8 mouse cellular contexts compared by ENCODE assay signal in genomic region chr4:144892937-144893272, GRCm38 (mm10). TPM values are rescaled to one million over a fixed set of nuclear protein-coding genes. Genes with fewer than 3 reads are reported as not detected.
DNase-seq lines count a peak whose midpoint lies in the region; ATAC-seq and TF ChIP-seq lines count a peak whose summit lies in the region.

No protein-coding gene starts in this region.

- peak overlapping the region; percentile 86 for H3K4me2 ChIP-seq in kidney, embryonic 15.5 days
- peak overlapping the region; percentile 96 for H3K4me2 ChIP-seq in hindbrain, postnatal 0 days (ENCODE audit: low read depth, low read length)
- peak overlapping the region; percentile 89 for H3K4me2 ChIP-seq in midbrain, embryonic 14.5 days (ENCODE audit: low read length)

- H3K9ac ChIP-seq in kidney, embryonic 15.5 days: peak overlapping the region; percentile 89
- peak overlapping the region; percentile 56 for H3K9ac ChIP-seq in hindbrain, postnatal 0 days (replicated peaks; ENCODE audit: low read length)
- peak overlapping the region; percentile 44; the same call in 1 of the 2 replicates for H3K9ac ChIP-seq in midbrain, embryonic 14.5 days (replicated peaks; ENCODE audit: low read length)

- no peaks in the 10 kb centered on the region for H3K9me3 ChIP-seq in kidney, embryonic 15.5 days (replicated peaks)
- H3K9me3 ChIP-seq in embryonic facial prominence, embryonic 10.5 days: no peaks in the 10 kb centered on the region
- no peaks in the 10 kb centered on the region for H3K9me3 ChIP-seq in hindbrain, postnatal 0 days (ENCODE audit: low read length)
- H3K9me3 ChIP-seq in midbrain, embryonic 14.5 days (ENCODE audit: control insufficient read depth, low read length): no peaks in the 10 kb centered on the region

- 0% methylated on average over 12 of the region's 12 CpGs for WGBS in kidney, embryonic 15.5 days
- WGBS in embryonic facial prominence, embryonic 10.5 days: under 1% methylated on average over 12 of the region's 12 CpGs
- WGBS in hindbrain, postnatal 0 days: under 1% methylated on average over 12 of the region's 12 CpGs
- 2% methylated on average over 12 of the region's 12 CpGs for WGBS in midbrain, embryonic 14.5 days

- peak overlapping the region; percentile 93 for H3K27ac ChIP-seq in kidney, embryonic 15.5 days
- H3K27ac ChIP-seq in embryonic facial prominence, embryonic 10.5 days (replicated peaks): peak overlapping the region; percentile 83
- peak overlapping the region; percentile 68 for H3K27ac ChIP-seq in hindbrain, postnatal 0 days
- no peak overlapping the region for H3K27ac ChIP-seq in midbrain, embryonic 14.5 days (replicated peaks; ENCODE audit: low read depth, low read length)

- H3K4me1 ChIP-seq in kidney, embryonic 15.5 days: peaks cover 46% of the 10 kb centered on the region
- peaks cover 59% of the 10 kb centered on the region for H3K4me1 ChIP-seq in embryonic facial prominence, embryonic 10.5 days
- H3K4me1 ChIP-seq in hindbrain, postnatal 0 days (ENCODE audit: insufficient read depth, low read length): peaks cover 9% of the 10 kb centered on the region; the same call in 1 of the 2 replicates
- peaks cover 19% of the 10 kb centered on the region for H3K4me1 ChIP-seq in midbrain, embryonic 14.5 days (ENCODE audit: control insufficient read depth, insufficient read depth, low read length)

- TF ChIP-seq CTCF in hindbrain, postnatal 0 days (IDR thresholded peaks at IDR 0.05; ENCODE audit: low read depth): no peak

- no peaks in the 10 kb centered on the region; the same call in 1 of the 2 replicates for H3K36me3 ChIP-seq in kidney, embryonic 15.5 days
- H3K36me3 ChIP-seq in embryonic facial prominence, embryonic 10.5 days (replicated peaks): no peaks in the 10 kb centered on the region
- H3K36me3 ChIP-seq in hindbrain, postnatal 0 days (ENCODE audit: insufficient read depth, low read length): no peaks in the 10 kb centered on the region
- no peaks in the 10 kb centered on the region for H3K36me3 ChIP-seq in midbrain, embryonic 14.5 days (ENCODE audit: control insufficient read depth, insufficient read depth, low read length)

- no peak for DNase-seq in kidney, postnatal 25 days
- DNase-seq in embryonic facial prominence, embryonic 10.5 days (ENCODE audit: low spot score): no peak
- no peak for DNase-seq in hindbrain, postnatal 0 days (ENCODE audit: low spot score)
- peak; percentile 11 for DNase-seq in midbrain, embryonic 14.5 days
- no peak for DNase-seq in frontal cortex, postnatal 36 days (ENCODE audit: low spot score in 2 of 2)
- DNase-seq in cerebellum, adult 11 months: no peak

- H3K27me3 ChIP-seq in kidney, embryonic 15.5 days: no peaks in the 10 kb centered on the region
- peaks cover 36% of the 10 kb centered on the region for H3K27me3 ChIP-seq in embryonic facial prominence, embryonic 10.5 days (replicated peaks; ENCODE audit: low read depth, poor library complexity, severe bottlenecking)
- H3K27me3 ChIP-seq in hindbrain, postnatal 0 days (ENCODE audit: insufficient read depth, low read length): no peaks in the 10 kb centered on the region
- H3K27me3 ChIP-seq in midbrain, embryonic 14.5 days (ENCODE audit: control insufficient read depth, insufficient read depth, low read length): peaks cover 36% of the 10 kb centered on the region

- H3K4me3 ChIP-seq in kidney, embryonic 15.5 days (replicated peaks): peak overlapping the region; percentile 81
- peak overlapping the region; percentile 70 for H3K4me3 ChIP-seq in embryonic facial prominence, embryonic 10.5 days
- peak overlapping the region; percentile 63 for H3K4me3 ChIP-seq in hindbrain, postnatal 0 days (ENCODE audit: low read length)
- H3K4me3 ChIP-seq in midbrain, embryonic 14.5 days (replicated peaks; ENCODE audit: low read depth, low read length): peak overlapping the region; percentile 43

- no peak for ATAC-seq in kidney, embryonic 15.5 days (replicated peaks; ENCODE audit: low FRiP score)
- no peak for ATAC-seq in hindbrain, postnatal 0 days
- no peak for ATAC-seq in midbrain, embryonic 14.5 days (ENCODE audit: low FRiP score, low TSS enrichment)
- no peak for ATAC-seq in cerebellum, adult (ENCODE audit: insufficient number of reproducible peaks, low FRiP score, low TSS enrichment)

RNA-seq across cellular contexts. Expression of gene Dhrs3, which starts 0.3 kb away (rescaled TPM):
- polyA plus RNA-seq in kidney, embryonic 15.5 days (2015; fragmentation: Nextera tagmentation; extraction: Ambion mirVana): 207 TPM in 2 replicates
- 22.0 and 30.2 TPM in 2 replicates for polyA plus RNA-seq in embryonic facial prominence, embryonic 10.5 days (2016; fragmentation: Nextera tagmentation; extraction: Ambion mirVana)
- total RNA-seq in hindbrain, postnatal 0 days (2014; rRNA removed): 35.5 and 40.1 TPM in 2 replicates
- polyA plus RNA-seq in hindbrain, postnatal 0 days (2015; fragmentation: Nextera tagmentation; extraction: Ambion mirVana): 51.8 and 59.8 TPM in 2 replicates
- 47.1 and 51.6 TPM in 2 replicates for polyA plus RNA-seq in midbrain, embryonic 14.5 days (2014; fragmentation: Nextera tagmentation; extraction: Ambion mirVana)
